Mouse (Mus musculus): ENCODE measurements around the gene 1700016C15Rik.
A peak's percentile ranks its signal among the peaks of the same experiment; 100 is the strongest.

The 1700016C15Rik gene

DNA sequence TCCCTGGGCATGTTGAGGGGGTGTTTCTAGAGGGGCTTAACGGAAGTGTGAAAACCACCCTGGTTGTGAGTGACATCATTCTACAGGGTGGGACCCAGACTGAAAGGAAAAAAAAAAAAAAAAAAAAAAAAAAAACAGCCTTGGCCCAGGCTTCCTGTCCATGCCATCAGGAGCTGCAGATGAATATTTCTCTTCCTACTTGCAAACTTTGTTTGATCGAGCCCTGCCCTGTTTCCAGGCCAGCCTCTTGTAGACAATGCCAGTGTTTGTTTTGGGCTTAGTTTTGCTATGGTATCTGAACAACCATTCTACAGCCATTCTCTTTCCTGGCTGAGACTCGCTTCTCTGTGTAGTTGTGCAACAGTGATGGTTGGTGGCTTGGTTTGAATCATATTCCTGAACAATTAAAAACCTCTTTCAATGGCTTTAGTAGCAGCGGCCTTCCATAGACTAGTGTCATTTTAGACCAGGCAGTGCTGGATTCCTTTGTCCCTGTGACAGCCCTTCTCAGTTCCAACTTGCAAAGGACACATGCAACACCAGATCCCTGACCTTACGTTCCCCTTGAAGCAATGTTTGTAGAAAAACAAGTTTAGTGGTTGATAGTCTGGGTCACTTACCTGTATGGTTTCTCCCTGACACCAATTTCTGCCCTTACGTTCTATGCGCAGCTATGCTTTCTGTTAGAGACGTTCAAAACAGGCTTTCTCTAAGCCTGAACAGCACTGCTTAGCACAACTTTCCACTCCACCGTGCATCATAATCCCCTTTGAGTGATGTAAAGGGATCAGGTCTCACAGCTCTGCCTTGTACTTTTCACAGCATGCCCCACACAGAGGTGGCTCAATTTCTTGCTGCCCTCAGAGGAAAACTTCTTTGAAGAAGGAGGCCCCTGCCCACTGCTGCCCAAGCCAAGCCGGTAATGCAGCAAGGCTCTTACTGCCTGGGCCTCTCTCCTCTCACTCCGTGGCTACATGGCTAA lies at the start of gene 1700016C15Rik:
Gene 1700016C15Rik (plus strand): TSS at position 772 of the 982 bp plus-strand sequence.
- DNase-seq (ENCODE audit: low spot score), result no peak

DNA sequence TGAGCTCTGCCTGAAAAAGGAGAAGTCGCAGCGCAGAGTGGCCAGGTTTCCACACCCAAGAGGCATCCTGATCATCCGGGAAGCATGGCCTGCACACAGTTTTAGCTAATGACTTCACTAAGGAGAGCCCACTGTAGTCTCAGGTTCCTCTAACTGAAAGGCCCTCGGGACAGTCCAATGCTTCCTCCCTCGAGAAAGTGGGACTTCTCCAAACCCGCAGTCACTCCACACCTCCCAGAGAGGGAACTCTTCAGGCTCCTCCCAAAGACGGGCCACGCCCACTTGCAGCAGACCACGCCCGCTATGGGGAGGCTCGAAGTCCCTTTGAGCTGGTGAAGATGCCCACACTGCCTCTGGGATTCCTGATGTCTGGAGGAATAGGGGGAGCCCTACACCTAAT lies 48.4 kb upstream of the 1700016C15Rik start:
- peak; percentile 46 for DNase-seq (ENCODE audit: low spot score)

DNA sequence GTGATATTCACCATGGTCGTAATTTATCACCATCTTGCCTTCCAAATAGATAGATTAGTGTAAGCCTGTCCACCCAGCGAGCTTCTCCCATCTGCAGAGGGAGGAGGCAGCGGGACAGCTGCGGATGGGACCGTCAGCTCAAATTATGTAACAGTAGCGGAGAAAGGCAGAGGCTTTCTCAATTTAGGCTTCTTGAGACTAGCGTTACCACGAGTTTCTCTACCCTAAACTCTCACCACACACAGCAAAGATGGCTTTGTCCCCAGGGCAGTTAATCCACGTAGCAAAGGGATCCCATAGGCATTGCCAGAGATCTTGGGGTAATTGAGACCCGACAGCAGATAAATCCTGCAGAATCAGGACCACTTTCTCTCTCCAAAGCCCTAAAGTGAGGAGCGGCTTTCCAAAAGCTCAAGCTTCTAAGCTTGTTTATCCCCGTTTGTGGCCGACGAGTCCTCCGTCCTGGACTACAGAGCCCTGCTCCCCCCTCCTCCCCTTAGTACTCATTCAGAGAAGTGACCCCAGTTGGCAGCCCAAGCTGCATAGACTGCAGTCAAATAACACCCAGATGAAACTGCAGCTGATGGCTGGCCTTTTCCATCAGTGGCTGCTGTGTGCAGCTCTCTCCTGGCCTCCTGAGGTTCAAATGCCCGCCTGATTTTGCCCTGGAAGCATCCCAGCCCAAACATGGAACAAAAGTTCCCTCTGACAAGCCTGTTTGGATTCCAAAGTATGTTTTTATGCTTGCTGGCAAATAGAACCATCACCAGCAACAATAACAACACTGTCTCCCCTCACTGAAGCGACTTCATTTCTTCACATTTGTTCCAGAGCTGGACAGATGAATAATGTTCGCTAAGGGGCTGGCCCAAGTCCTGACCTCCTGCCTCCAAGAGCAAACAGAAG lies 45.4 kb upstream of the 1700016C15Rik start:
- no peak for DNase-seq (ENCODE audit: low spot score)

DNA sequence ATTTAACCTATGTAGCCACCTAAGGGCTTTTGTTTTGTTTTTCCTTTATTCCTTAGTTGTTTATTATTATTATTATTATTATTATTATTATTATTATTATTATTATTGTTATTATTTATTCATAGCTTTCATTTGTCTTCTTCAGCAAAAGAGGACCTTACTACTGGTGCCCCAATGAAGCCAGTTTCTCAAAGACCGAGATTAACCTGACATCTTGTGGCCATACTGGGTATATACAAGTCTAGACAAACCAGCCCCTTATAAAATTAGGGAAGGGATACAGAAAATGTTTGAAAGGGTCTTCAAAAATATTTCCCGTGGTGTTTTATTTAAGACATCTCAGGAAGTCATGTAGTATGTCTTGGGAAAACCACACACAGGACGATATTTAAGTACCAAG lies 44.7 kb upstream of the 1700016C15Rik start:
- no peak for DNase-seq (ENCODE audit: low spot score)

DNA sequence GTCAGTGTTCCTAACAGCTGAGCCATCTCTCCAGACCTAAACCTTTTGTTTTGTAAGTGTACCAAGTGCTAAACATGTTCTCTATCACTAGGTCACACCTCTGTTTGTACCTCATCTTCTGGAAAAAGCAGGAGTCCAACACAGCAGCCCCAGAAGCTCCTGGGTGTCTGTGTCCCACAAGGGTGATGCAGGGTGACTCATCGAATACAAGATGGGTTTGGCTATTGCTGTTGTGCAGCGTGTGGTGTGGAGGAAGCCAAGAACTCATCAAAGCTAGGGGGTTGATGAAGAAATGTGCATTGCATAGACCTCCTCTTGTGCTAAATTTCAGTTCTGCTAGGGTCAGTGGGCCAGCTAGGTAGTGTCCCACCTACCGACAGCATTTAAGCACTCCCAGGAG lies 43.5 kb upstream of the 1700016C15Rik start:
- DNase-seq (ENCODE audit: low spot score), result no peak

DNA sequence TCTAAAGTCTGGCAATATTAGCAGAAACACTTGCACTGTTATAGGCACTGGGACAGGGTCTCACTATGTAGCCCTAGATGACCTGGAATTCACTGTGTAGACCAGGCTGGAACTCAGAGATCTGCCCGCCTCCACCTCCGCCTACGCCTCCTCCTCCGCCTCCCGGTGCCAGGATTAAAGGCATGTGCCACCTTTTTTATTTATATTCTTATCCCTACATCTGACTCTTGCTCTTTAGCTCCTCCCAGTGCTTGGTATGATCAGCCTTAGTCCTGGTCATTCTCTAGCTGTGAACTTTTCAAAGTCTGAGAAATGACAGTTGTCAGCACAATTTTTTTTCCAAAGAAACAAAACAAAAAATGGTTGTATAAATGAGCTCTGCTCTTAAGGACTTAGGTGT lies 42.6 kb upstream of the 1700016C15Rik start:
- no peak for DNase-seq (ENCODE audit: low spot score)

DNA sequence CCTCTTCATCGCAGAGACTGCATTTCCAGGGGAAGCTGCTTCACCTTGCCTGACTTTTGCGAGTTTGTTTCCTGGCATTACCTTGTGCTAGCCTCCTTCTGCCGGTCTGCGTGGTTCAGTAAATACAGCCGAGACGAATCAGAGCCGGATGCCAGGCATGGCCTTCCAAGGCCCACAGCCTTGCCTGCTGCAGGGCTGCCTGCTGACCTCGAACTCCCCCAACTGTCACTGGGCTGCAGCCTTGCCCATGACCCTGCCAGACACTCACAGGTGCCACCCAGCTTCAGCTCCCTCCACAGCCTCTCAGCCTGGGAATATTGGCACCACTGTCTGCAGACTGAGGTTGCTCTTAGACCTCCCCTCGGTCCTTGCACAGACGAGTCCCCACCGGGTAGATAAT lies 37.1 kb upstream of the 1700016C15Rik start:
- DNase-seq (ENCODE audit: low spot score), result no peak

DNA sequence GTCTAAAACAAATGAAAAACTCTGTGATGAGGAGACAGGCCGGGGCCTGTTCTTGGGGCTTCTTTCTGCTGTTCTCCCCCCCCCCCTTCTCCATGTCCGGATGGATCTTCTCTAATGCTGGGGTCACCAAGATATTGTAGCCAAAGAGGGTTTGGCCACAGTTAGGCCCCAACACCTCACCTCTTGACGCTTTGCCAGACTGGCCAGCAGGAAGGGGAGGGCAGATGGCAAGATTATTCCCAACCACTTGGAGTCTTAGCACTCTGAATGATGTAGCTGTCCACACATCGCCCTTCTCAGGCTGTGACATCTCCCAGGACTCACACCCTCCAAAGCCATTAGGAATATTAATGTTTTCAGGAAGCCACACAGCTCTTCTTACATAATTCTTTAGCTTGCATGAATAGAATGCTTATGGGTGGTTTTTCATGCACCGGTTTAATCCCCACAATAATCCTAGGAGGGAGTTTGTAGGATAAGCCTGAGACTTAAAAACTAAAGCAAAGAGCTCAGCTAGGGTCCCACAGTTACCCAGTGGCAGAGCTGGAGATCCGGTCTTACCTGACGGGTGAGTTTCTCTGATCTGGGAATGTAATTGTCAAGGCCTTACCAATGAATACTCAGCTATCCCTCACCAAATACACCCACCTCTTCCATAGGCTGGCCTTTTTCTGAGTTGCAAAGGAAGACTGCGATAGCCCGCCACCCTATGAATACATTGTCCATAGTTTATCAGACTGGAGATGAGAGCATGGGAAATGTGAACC lies 35.9 kb upstream of the 1700016C15Rik start:
- DNase-seq (ENCODE audit: low spot score), result no peak

DNA sequence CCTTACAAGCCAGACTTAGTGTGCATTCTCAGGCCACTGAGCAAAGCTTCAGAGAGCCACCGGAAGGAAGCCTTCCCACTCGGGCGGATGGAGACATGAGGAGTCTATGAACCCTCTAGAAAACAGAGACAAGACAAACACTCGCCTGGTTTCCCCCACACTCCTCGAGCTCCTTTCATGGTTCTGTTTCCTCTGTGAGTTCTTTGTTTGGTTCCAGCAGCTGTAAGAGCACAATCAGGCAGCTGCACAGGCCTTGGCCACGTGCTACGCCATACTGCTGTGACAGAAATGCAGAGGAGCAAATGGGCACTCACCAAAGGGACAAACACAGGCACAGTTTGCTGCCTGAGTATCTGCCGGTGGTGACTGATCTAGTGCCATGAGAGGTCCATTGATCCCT lies 29.1 kb upstream of the 1700016C15Rik start:
- no peak for DNase-seq (ENCODE audit: low spot score)

DNA sequence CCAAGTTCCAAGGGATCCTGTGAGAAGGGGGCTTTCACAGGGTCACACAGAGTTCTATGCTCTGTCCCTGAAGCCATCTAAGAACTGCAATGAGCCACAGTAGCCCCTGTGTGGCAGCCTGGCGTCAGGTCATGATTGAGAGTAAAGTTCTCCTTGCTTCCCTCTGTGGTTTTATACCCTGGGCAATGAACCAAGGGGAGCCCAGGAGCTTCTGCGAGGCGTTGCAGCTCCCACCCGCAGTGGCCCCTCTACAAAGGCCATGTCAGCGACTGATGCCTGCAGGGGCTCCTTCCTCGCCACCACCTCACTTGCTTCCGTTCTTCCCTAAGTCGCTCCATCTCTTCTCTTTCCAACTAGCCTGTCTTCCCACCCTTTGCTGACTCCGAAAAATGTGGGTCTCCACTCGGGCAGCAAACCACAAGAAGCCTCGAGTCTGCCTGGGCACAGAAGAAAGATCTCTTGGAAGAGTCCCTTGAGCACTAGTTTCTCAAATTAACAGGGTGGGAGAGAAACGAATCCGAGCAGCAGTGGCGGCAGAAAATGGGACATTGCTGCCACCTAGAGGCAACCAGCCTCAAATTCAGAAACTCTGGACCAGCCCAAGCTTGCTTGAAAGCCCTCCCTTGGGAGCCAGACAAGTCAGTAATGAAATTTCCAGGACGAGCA lies 27.0 kb upstream of the 1700016C15Rik start:
- peak; percentile 77 for DNase-seq (ENCODE audit: low spot score)

DNA sequence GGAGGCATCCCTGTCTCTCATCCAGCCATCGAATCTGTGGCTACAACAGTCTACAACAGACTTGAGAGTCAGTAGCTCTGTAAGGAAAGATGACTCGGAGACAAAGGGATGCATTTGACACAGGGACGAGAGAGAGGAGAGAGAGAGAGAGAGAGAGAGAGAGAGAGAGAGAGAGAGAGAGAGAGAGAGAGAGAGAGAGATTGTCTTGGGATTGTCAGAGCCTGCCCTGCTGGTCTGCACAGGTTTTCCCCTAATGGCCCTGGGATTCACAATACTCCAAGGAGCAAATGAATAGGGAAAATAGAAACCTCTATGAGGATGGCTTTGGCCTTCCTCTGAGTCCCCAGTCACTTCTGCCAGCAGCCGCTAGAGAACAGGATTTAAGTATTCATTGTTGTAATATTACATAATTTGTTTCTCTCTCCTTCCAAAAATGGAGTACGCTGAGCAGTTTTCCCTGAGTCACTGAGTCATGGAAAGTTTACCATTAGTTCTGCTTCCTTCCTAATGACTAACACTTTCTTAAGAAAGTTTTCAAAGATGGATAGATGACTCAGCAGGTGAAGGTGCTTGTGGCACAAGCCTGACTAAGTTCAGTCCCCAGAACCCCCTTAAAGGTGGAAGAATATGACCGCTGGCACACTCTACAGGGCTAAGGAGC lies 26.3 kb upstream of the 1700016C15Rik start:
- DNase-seq (ENCODE audit: low spot score), result no peak

DNA sequence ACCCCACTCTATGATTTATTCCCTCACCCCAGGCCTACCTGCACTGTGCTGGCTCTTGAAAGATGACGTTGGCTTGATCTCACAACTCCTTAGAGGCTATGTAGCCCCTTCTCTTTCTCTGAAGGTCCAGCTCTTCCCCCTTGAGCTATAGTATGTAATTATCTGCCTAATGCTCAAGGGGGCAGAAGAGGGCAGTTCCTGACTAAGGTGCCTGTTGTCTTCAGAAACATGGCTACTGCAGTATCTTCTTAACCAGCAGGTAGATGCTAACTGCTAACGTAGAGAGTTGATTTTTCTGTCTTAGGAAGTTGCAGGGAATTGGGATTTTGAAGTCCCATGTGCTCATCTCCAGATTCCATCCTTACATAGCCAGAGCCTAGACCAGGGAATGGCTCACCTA lies 24.4 kb upstream of the 1700016C15Rik start:
- DNase-seq (ENCODE audit: low spot score), result no peak

DNA sequence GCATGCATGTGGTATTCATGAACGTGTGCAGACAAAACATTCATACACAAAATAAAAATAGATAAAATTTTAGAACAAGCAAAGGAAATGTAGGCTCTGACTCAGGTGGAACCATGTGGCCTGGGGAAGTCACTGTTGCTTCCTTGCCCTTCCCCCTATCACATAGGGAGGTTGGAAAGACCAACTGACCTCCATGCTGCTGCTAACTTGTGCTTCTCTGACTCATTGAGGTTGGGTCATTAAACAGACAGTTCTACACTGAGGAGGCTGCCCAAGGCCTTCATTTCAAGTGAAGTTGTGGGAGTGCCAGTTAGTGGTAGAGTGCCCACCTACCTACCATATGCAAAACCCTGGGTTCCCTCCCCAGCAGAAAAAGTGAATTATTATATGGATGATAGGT lies 22.0 kb upstream of the 1700016C15Rik start:
- no peak for DNase-seq (ENCODE audit: low spot score)

DNA sequence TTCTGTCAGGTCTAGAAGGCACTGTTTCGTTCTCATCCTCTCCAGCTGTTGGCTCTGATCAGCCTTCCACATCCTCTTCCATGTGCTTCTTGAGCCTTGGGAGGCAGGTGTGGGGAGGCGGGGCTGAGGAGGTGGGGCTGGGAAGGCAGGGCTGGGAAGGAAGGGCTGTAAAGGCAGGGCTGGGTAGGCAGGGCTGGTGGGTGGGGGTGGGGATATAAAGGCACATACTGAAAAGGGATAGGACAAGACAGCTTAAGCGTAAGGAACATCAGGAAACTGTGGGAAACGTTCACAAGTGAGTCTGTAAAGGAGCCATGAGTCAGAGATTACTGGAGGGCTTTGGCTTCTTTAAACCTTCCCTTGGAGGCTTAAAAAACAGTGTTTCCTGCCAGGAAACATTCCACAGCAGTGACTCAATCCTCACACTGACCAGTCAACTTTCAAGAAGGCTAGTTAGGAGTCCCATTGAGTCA lies 21.0 kb upstream of the 1700016C15Rik start:
- DNase-seq (ENCODE audit: low spot score), result no peak

DNA sequence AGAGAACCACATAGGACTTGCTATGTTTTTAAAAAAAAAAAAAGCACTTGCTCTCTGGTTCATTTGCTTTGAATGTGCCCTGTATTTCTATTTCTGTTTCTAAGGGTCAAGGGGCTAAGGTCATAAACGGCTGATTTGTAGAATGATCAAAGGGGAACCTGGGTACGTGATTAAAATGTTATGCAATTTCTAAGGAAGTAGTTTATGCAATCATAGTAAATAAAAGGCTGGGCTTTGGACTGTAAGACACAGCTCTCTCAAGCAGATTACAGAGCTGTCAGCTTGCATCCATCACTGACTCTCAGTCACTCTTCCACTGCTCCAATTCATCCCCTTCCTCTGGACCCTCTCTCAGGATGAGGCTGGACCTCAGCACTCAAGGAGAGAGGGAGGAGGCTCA lies 18.6 kb upstream of the 1700016C15Rik start:
- no peak for DNase-seq (ENCODE audit: low spot score)

DNA sequence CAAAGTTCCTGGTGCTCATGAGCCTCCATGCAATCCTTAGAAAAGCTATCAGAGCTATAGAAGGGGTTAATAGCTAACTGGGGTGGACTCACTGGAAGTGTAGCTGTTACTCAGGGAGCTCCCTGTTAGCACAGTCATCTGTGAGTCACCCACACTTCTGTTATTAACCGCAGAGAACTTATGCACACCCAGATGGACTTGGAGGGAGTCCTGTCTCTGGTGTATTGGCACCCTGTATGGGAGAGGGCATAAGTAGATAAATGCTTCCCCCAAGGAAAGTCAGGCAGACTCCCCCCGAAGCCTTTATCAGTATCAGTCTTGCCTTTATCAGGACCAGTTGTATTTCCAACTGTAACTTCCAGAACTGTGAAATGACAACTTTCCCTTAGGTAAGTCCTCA lies 18.2 kb upstream of the 1700016C15Rik start:
- DNase-seq (ENCODE audit: low spot score), result no peak

DNA sequence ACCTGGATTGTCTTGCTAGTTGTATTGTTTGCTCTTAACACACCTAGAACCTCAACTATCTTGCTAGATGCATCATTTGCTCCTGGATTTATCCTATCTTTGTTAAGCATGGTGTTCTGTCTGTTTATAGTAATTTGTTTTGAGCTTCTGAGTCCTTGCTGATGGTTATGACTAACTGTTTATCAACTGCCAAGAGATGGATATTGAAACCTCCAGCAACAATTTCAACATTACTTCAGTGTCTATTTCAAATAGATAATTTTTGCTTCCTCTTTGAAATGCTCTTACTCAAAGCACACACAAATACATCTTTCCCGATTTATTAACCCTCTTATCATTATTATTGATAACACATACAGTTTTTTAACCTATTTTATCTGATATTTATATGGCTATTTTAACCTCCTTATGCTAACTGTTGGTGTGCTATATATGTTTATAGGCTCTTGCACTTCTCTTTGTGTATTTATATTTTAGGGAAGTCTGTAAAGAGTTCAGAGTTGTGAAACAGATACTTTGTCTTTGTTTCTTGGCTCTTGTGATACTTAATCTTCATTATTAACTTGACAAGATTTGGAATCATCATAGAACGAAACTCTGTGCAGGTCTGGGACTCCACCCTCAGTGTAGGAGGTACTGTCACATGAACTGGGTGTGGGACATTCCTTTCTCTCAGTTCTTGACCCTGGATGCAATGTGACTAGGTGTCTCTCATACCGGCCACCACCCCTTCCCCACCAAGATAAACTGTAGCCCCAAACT lies 15.8 kb upstream of the 1700016C15Rik start:
- no peak for DNase-seq (ENCODE audit: low spot score)

DNA sequence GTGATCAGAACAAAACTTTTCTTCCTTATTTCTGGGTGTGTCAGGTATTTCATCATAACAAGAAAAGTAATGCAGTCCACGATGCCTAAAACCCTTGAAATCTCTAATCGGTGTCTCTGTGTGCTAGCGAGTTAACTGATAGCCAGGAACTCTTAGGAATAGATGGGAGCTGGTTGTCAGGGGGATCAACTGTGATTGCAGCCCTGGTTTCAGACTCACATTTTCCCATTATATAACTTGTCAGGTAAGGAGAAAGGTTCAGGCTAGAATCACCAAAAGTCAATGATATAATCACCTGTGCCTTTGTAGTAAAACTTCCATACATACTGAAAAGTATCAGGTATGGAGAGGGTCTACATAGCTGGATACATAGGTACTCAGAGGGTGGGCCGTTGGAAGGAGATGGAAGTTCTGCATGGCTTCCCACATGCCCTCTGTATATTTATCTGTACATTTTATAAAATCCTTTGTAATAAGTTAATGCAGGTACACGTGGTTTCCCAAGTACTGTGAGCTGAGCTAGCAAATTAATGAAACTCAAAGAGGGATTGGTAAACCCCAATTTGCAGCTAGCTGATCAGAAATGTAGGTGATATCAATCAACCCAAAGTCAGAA lies 15.1 kb upstream of the 1700016C15Rik start:
- no peak for DNase-seq (ENCODE audit: low spot score)

DNA sequence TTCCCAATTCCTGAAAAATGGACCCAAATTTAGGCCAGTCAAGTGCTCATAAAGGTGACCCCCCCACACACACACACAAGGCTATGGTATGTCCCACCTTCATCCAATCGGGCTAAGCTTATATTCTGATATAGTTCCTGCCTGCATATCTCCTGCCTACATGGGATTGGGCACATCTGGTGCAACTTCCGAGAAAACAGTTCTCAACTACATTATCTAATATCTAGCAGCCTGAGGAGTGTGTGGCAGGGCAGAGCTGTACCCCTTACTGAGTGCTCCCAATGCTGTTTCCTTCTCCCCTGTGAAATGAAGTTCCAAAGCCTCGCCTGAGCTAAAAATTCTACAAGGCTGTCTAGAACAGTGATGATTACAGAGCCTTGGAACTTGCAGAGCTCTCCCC lies 13.2 kb upstream of the 1700016C15Rik start:
- no peak for DNase-seq (ENCODE audit: low spot score)

Data from testis, postnatal 10 days (tissue).